Mouse (Mus musculus) stomach, postnatal 0 days (tissue): ENCODE data around the gene Slc9a9. TPM values are rescaled to one million over a fixed set of nuclear protein-coding genes. Genes with fewer than 3 reads are reported as not detected.

Experiments
- ATAC-seq: fragments of 200-750 bp; cut with Nextera tagmentation; 2 replicates; pipeline ENCODE4 v1.8.0; 2017; ENCODE audit not compliant: low FRiP score, low TSS enrichment
- DNase-seq: peaks from one replicate; pipeline ENCODE4 v3.0.0-alpha.2; 2016; ENCODE audit warnings: low spot score
- H3K27ac ChIP-seq: fragments of 300-500 bp; sonication (generic); replicated peaks from 2 replicates; pipeline ENCODE4 v1.5.1; 2014; ENCODE audit warnings: mild to moderate bottlenecking, control low read depth
- H3K27me3 ChIP-seq: fragments of 300-500 bp; sonication (generic); 2 replicates; pipeline ENCODE4 v1.6.1; 2014; ENCODE audit warnings: low read length; ENCODE audit not compliant: control insufficient read depth, insufficient read depth
- H3K36me3 ChIP-seq: fragments of 300-500 bp; sonication (generic); 2 replicates; pipeline ENCODE4 v1.6.1; 2014; ENCODE audit warnings: low read length, mixed read lengths; ENCODE audit not compliant: control insufficient read depth, insufficient read depth
- H3K4me1 ChIP-seq: fragments of 300-500 bp; sonication (generic); replicated peaks from 2 replicates; pipeline ENCODE4 v1.6.1; 2014; ENCODE audit warnings: antibody characterized with exemption; ENCODE audit not compliant: control insufficient read depth, insufficient read depth
- H3K4me2 ChIP-seq: fragments of 300-500 bp; sonication (generic); replicated peaks from 2 replicates; pipeline ENCODE4 v1.6.1; 2014; ENCODE audit warnings: low read depth, mild to moderate bottlenecking, control low read depth, moderate library complexity
- H3K4me3 ChIP-seq: fragments of 300-500 bp; sonication (generic); 2 replicates; pipeline ENCODE4 v1.5.1; 2014; ENCODE audit warnings: low read depth, low read length, control low read depth
- H3K9ac ChIP-seq: fragments of 300-500 bp; sonication (generic); 2 replicates; pipeline ENCODE4 v1.6.1; 2014; ENCODE audit warnings: mild to moderate bottlenecking, low read length, control low read depth, mixed read lengths
- H3K9me3 ChIP-seq: fragments of 300-500 bp; sonication (generic); 2 replicates; pipeline ENCODE4 v1.6.1; 2016; ENCODE audit warnings: low read length; ENCODE audit not compliant: control insufficient read depth
- CTCF ChIP-seq: IDR thresholded peaks from 2 replicates; pipeline ENCODE4 v1.5.1; 2016; ENCODE audit warnings: antibody characterized with exemption, low read depth, mild to moderate bottlenecking, moderate library complexity
- EP300 ChIP-seq: optimal IDR thresholded peaks from 2 replicates; pipeline ENCODE3; 2016; ENCODE audit warnings: antibody characterized with exemption
- WGBS: fragments of 180-500 bp; shearing (Covaris S2); extraction: QIAGEN DNeasy Blood & Tissue Kit; methylation state at CpG from one replicate; pipeline ENCODE4 v1.1.7; 2014; 5-methylcytosine and 5-hydroxymethylcytosine counted together
- polyA plus RNA-seq: library from polyadenylated mRNA; unstranded; fragments of >200 nt; fragmentation: Nextera tagmentation; extraction: Ambion mirVana; gene quantifications from 2 replicates; pipeline ENCODE4 v1.2.1, GENCODE M21; 2015

Gene Slc9a9
- polyA plus RNA-seq, 1 experiment from 2014 or later = 3.4 TPM

DNA sequence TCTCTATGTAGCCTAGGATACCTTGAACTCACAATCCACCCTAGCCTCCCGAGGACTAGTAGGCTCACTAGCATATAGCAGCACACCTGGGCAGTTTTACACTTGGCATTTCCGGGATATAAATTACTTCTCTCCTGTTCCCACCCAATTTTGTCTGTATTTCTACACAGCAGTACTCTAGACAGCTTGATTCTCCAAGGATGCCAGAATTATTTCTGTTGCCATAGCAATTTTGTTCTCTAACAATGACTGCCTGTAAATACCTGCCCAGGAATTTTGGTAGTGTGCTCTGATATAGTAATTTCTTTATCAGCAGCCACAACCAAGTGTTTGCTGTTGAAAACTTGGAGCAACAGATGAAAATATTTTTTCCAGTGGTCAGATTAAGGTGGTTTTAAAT lies 16.7 kb downstream of the Slc9a9 start:
- Histone ChIP-seq H3K36me3 (no peaks in the 10 kb centered on the region), H3K9me3 (no peaks in the 10 kb centered on the region), H3K4me2 (no peak overlapping the region), H3K27me3 (no peaks in the 10 kb centered on the region), H3K4me3 (no peak overlapping the region), H3K4me1 (no peaks in the 10 kb centered on the region), H3K27ac (no peak overlapping the region), H3K9ac (no peak overlapping the region)
- ATAC-seq = no peak
- DNase-seq = no peak
- 66% methylated on average over 2 of the region's 2 CpGs for WGBS
- TF ChIP-seq CTCF (no peak), EP300 (no peak)

GRCm38 (mm10) chr9:94687203-94687859 lies 17.6 kb downstream of the Slc9a9 start:
- Histone ChIP-seq H3K4me1 (peaks cover 3% of the 10 kb centered on the region; the same call in 1 of the 2 replicates), H3K36me3 (no peaks in the 10 kb centered on the region), H3K4me2 (no peak overlapping the region), H3K27ac (no peak overlapping the region), H3K9ac (no peak overlapping the region), H3K4me3 (no peak overlapping the region), H3K27me3 (no peaks in the 10 kb centered on the region), H3K9me3 (no peaks in the 10 kb centered on the region)
- DNase-seq = no peak
- TF ChIP-seq EP300 = no peak
- TF ChIP-seq CTCF = no peak
- ATAC-seq = no peak
- 100% methylated on average over 1 of the region's 1 CpGs for WGBS

GRCm38 (mm10) chr9:94691311-94692087 lies 21.8 kb downstream of the Slc9a9 start:
- H3K4me2 ChIP-seq = no peak overlapping the region
- H3K9ac ChIP-seq = no peak overlapping the region
- H3K36me3 ChIP-seq = no peaks in the 10 kb centered on the region
- H3K27ac ChIP-seq = peak overlapping the region; percentile 40; the same call in 1 of the 2 replicates
- no peaks in the 10 kb centered on the region for H3K9me3 ChIP-seq
- no peak for TF ChIP-seq CTCF
- TF ChIP-seq EP300 = no peak
- no peak overlapping the region for H3K4me3 ChIP-seq
- ATAC-seq (peak; percentile 51; the same call in 1 of the 2 replicates), DNase-seq (no peak)
- 27% methylated on average over 10 of the region's 10 CpGs for WGBS
- H3K4me1 ChIP-seq = peaks cover 3% of the 10 kb centered on the region; the same call in 1 of the 2 replicates
- no peaks in the 10 kb centered on the region for H3K27me3 ChIP-seq

DNA sequence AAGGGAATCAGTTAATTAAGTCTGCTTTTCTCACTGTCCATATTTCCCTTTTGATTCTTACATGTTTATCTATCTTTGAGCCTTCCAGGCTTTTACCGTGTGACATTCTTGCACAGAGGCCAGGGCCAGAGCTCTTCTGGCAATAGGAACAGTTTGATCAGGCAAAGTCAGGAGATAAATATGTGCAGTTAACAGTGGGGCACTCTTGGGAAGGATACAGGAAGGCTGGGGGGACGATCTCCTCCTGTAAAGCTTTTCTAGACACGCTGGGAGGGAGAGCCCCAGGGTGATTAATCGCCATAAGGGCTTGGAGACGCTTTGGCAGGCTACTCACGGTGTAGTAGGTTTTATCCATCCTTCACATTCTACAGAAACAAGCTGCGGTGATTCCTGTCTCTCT lies 22.4 kb downstream of the Slc9a9 start:
- no peak overlapping the region for H3K4me3 ChIP-seq
- WGBS = 5% methylated on average over 7 of the region's 7 CpGs
- H3K9me3 ChIP-seq = no peaks in the 10 kb centered on the region
- H3K4me2 ChIP-seq = peak overlapping the region; percentile 27; the same call in 1 of the 2 replicates
- H3K4me1 ChIP-seq = peaks cover 3% of the 10 kb centered on the region; the same call in 1 of the 2 replicates
- H3K27ac ChIP-seq = 0 out of 2 replicates have a peak overlapping the region, but pooled peaks have one; percentile 36
- no peak overlapping the region for H3K9ac ChIP-seq
- ATAC-seq = no peak
- no peaks in the 10 kb centered on the region for H3K27me3 ChIP-seq
- no peak for DNase-seq
- TF ChIP-seq CTCF = no peak
- no peak for TF ChIP-seq EP300
- no peaks in the 10 kb centered on the region for H3K36me3 ChIP-seq

DNA sequence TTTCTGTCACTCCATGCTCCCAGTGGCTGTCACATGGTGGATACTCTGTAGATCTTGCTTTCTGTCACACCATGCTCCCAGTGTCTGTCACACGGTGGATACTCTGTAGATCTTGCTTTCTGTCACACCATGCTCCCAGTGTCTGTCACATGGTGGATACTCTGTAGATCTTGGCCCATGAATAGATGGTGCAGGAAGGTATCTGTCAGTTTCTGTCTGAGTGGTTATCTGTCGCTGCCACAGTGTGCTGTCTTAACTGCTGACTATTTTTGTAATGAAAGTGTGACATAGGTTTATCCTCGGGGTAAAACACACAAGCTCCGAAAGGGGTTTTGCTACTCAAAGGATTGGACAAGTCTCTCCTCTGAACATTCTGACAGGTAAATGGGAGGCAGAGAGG lies 24.5 kb downstream of the Slc9a9 start:
- DNase-seq = no peak
- Histone ChIP-seq H3K9ac (no peak overlapping the region), H3K4me3 (no peak overlapping the region), H3K9me3 (no peaks in the 10 kb centered on the region), H3K4me2 (no peak overlapping the region), H3K27ac (no peak overlapping the region), H3K4me1 (peaks cover 3% of the 10 kb centered on the region; the same call in 1 of the 2 replicates), H3K27me3 (no peaks in the 10 kb centered on the region), H3K36me3 (no peaks in the 10 kb centered on the region)
- 86% methylated on average over 4 of the region's 4 CpGs for WGBS
- ATAC-seq = no peak
- TF ChIP-seq CTCF = no peak
- no peak for TF ChIP-seq EP300

- H3K4me3 ChIP-seq = no peak overlapping the region
- H3K4me1 ChIP-seq = peaks cover 3% of the 10 kb centered on the region; the same call in 1 of the 2 replicates
- H3K27me3 ChIP-seq = no peaks in the 10 kb centered on the region
- H3K36me3 ChIP-seq = no peaks in the 10 kb centered on the region
- no peak overlapping the region for H3K27ac ChIP-seq
- no peak overlapping the region for H3K9ac ChIP-seq
- H3K4me2 ChIP-seq = no peak overlapping the region
- DNase-seq = no peak
- WGBS = 77% methylated on average over 3 of the region's 3 CpGs
- TF ChIP-seq CTCF = no peak
- no peak for ATAC-seq
- H3K9me3 ChIP-seq = no peaks in the 10 kb centered on the region
These were observed 25.3 kb downstream of the Slc9a9 start for GRCm38 (mm10) chr9:94694983-94695382.
